Mouse (Mus musculus): ENCODE measurements around the gene Acat3. TPM values are rescaled to one million over a fixed set of nuclear protein-coding genes. Genes with fewer than 3 reads are reported as not detected.
"Not testable (repeated sequence)": the region's sequence is repeated elsewhere in the genome, so short reads cannot be mapped to it uniquely, and the experiment has no call there.

Acat3 gene
- polyA plus RNA-seq, 1 experiment from 2014 or later: 1.3 TPM

DNA sequence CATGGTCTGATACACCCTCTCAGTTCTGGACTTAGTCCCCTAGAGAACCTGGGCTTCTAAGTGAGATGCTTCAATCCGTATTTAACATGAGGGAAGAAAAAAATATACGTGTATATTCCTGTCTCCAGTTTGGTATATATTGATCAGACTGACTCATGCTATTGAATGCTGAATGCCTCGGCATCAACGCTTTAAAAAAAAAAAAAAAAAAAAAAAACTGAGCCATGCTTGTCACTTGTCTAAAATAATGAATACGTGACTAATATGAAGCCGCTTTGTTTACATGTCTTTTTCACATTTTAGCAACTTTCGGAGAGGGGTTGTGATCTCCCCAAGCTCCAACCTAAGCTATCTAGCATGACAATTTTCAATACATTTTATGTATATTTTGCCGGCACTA, 30.0 kb downstream of the Acat3 start:
- Histone ChIP-seq H3K27ac (replicated peaks) (no peak overlapping the region), H3K9me3 (no peaks in the 10 kb centered on the region), H3K27me3 (replicated peaks; ENCODE audit: low read depth, poor library complexity, severe bottlenecking) (no peaks in the 10 kb centered on the region), H3K4me1 (peaks cover 4% of the 10 kb centered on the region), H3K36me3 (replicated peaks) (peaks cover 56% of the 10 kb centered on the region), H3K4me3 (no peak overlapping the region)
- DNase-seq (ENCODE audit: low spot score): no peak
- WGBS: 91% methylated on average over 8 of the region's 8 CpGs

DNA sequence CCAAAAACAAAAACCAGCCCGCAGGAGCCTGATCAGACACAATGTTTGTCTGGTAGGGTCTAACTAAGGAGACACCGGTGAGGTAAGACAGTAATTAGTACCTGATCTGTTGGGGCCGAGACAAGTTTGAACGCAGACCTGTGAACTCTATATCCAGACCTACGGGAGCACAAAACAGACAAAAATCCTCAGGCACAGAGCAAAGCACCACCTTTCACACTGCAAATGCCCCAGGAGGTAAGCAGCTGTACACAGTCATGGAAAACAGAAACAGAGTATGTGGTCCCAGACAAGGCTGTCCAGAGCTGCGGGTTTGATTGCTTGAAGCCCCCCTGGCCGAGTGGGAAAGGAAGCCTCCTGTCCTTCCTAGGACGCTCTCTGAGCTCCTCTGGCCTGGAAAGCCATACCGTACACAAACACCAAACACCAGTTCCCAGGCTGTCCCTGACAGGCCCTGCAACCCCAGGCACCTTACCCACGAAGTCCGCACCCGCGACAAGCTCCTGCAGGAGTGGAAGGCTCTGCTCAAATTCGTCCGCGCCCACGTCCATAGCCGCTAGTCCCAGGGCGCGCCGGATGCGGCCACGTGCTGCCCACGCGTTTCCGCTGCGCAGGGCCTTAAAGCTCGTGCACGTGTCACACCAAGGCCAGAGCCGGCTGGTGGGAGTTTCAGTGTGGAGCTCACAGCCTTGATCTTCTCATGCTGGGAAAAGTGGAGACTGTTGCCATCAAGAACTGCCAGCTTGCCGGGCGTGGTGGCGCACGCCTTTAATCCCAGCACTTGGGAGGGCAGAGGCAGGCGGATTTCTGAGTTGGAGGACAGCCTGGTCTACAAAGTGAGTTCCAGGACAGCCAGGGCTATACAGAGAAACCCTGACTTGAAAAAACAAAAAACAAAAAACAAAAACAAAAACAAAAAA, 30.8 kb downstream of the Acat3 start, which contains the start of gene Pnldc1:
Gene Pnldc1 (minus strand): TSS at position 870 of the 920 bp plus-strand sequence.
- Histone ChIP-seq H3K4me3 (no peak within 1 kb of the TSS), H3K27ac (replicated peaks) (no peak within 1 kb of the TSS), H3K9me3 (no peaks in the 10 kb centered on the region), H3K4me1 (no peaks in the 10 kb centered on the region; the same call in 1 of the 2 replicates), H3K27me3 (replicated peaks; ENCODE audit: low read depth, poor library complexity, severe bottlenecking) (no peaks in the 10 kb centered on the region), H3K36me3 (replicated peaks) (peaks cover 64% of the 10 kb centered on the region)
- DNase-seq (ENCODE audit: low spot score): no peak
- WGBS: 80% methylated on average over 35 of the region's 35 CpGs

DNA sequence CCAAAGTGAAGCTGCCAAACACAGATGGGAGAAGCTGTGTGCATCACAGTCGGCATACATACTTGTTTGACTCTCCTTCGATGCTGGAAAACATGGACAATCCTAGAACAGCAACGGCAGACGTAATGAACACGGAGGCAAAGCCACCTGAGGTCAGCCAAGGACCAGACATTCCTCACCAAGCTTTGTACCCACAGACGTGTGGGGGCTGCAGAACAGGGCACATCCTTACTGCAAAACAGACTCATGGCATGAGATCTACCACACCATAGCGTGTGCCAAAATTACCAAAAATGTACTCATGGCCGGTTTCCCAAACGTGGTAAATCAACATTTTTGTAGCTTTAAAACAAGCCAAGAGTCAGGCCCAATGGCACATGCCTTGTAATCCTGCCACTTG, 34.0 kb downstream of the Acat3 start:
- H3K4me1 ChIP-seq: peaks cover 12% of the 10 kb centered on the region; the same call in 1 of the 2 replicates
- no peaks in the 10 kb centered on the region for H3K9me3 ChIP-seq
- H3K4me3 ChIP-seq: no peak overlapping the region
- 94% methylated on average over 9 of the region's 9 CpGs for WGBS
- no peak for DNase-seq (ENCODE audit: low spot score)
- no peak overlapping the region for H3K27ac ChIP-seq (replicated peaks)
- H3K36me3 ChIP-seq (replicated peaks): peaks cover 55% of the 10 kb centered on the region
- no peaks in the 10 kb centered on the region for H3K27me3 ChIP-seq (replicated peaks; ENCODE audit: low read depth, poor library complexity, severe bottlenecking)

DNA sequence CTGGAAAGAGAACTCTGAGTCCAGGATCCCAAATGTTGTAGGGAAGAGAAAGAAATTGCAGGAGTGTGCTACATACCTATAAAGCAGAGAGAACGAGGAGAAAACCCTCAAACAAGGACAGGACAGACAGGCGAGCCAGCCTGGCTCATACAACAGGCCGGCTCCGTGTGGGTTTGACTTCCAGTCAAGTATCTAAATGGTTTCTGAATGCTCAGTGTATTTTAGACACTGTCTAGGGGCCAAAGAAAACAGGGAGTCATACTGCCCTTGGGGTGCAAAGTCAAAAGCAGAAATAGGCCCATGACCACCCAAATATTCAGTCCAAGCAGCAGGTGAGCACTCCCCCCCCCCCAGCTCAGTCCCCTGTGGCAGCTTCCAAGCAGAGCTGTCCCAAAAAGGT, 34.6 kb downstream of the Acat3 start:
- H3K9me3 ChIP-seq: no peaks in the 10 kb centered on the region
- no peaks in the 10 kb centered on the region for H3K27me3 ChIP-seq (replicated peaks; ENCODE audit: low read depth, poor library complexity, severe bottlenecking)
- no peak overlapping the region for H3K4me3 ChIP-seq
- WGBS: 91% methylated on average over 4 of the region's 4 CpGs
- H3K4me1 ChIP-seq: peaks cover 12% of the 10 kb centered on the region; the same call in 1 of the 2 replicates
- no peak overlapping the region for H3K27ac ChIP-seq (replicated peaks)
- H3K36me3 ChIP-seq (replicated peaks): peaks cover 55% of the 10 kb centered on the region
- no peak for DNase-seq (ENCODE audit: low spot score)

DNA sequence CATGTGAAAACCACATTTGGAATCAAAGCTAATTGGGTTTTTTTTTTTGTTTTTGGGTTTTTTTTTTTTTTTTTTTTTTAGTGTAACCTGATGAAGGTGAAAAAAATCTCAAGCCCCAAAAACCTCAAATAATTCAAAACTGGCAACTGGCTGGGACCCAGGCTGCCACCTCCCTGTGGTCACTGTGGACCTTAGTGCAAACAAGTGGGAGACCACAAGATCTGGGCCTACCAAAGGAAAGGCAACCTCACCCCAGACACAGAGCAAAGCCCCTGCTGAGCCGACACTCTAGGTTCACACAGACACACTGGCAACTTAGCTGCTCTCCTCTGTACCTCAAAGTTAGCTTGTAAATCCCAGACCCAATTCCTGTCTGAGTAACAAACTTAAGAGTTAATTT, 36.1 kb downstream of the Acat3 start:
- H3K9me3 ChIP-seq: no peaks in the 10 kb centered on the region
- peaks cover 12% of the 10 kb centered on the region; the same call in 1 of the 2 replicates for H3K4me1 ChIP-seq
- H3K27ac ChIP-seq (replicated peaks): no peak overlapping the region
- peaks cover 54% of the 10 kb centered on the region for H3K36me3 ChIP-seq (replicated peaks)
- no peaks in the 10 kb centered on the region for H3K27me3 ChIP-seq (replicated peaks; ENCODE audit: low read depth, poor library complexity, severe bottlenecking)
- no peak overlapping the region for H3K4me3 ChIP-seq
- 81% methylated on average over 1 of the region's 1 CpGs for WGBS
- no peak for DNase-seq (ENCODE audit: low spot score)

DNA sequence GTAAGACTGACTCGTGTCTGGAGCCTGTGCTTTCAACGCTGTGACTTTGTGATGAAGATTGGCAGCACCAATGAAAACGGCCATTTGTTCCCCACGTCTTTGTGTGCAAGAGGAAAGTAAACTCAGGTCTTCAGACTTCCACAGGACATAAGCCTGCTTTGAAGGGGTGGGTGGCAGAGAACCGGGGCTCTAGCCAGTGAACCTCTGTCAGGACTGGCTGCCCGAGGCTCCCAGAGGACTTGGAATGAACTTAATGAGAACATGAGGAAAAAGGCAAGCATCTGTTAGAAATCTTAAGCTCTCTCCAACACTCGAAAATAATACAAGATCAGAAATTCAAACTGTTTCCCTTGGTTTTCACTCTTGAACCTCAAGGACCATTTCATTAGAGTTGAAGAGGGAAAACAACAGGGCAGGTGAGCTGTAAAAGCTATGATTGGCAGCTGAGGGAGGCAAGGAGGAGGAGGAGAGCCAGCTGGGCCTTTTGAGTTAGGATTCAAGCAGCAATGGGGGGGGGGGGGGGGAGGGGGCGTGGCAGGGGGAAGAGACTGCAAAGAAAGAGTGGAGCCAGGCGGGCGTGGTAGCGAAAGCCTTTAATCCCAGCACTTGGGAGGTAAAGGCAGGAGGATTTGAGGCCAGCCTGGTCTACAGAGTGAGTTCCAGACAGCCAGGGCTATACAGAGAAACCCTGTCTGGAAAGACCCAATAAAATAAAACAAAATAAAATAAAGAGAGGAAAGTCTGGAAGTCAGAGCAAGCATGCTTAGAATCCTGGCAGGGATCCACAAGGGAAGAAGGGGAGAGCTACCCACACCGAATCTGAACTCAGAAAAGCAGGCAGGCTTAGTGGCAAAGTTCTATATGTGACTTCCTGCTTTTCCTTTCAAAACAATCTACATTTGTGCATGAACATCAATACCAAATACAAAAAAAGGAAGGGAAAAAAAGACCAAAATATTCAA, 36.7 kb downstream of the Acat3 start:
- Histone ChIP-seq H3K27me3 (replicated peaks; ENCODE audit: low read depth, poor library complexity, severe bottlenecking) (no peaks in the 10 kb centered on the region), H3K4me1 (peaks cover 12% of the 10 kb centered on the region; the same call in 1 of the 2 replicates), H3K9me3 (no peaks in the 10 kb centered on the region), H3K36me3 (replicated peaks) (peaks cover 58% of the 10 kb centered on the region), H3K4me3 (no peak overlapping the region), H3K27ac (replicated peaks) (peak overlapping the region; percentile 51; the same call in 1 of the 2 replicates)
- 55% methylated on average over 11 of the region's 12 CpGs for WGBS
- peak; percentile 40 for DNase-seq (ENCODE audit: low spot score)

DNA sequence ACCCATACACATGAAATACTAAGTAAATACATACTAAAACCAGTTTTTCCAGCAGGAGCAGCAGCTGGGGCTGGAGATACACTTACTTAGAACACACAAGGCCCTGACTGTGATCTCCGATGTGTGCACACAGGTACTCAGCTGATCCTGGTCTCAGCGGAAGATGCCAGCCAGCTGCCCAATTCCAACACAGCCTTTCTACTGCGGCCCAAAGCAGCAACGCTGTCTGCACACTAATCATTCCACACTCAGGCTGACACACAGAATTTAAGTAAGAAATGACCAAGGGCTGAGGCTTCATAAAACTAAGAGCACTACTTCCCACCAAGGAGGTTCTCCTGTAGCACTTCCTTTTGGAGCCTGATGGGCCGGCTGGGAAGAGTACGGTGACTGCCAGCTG, 38.1 kb downstream of the Acat3 start:
- WGBS: 96% methylated on average over 6 of the region's 6 CpGs
- H3K36me3 ChIP-seq (replicated peaks): peaks cover 58% of the 10 kb centered on the region
- peaks cover 16% of the 10 kb centered on the region for H3K4me1 ChIP-seq
- H3K9me3 ChIP-seq: no peaks in the 10 kb centered on the region
- H3K27me3 ChIP-seq (replicated peaks; ENCODE audit: low read depth, poor library complexity, severe bottlenecking): no peaks in the 10 kb centered on the region
- DNase-seq (ENCODE audit: low spot score): no peak
- no peak overlapping the region for H3K27ac ChIP-seq (replicated peaks)
- no peak overlapping the region for H3K4me3 ChIP-seq

DNA sequence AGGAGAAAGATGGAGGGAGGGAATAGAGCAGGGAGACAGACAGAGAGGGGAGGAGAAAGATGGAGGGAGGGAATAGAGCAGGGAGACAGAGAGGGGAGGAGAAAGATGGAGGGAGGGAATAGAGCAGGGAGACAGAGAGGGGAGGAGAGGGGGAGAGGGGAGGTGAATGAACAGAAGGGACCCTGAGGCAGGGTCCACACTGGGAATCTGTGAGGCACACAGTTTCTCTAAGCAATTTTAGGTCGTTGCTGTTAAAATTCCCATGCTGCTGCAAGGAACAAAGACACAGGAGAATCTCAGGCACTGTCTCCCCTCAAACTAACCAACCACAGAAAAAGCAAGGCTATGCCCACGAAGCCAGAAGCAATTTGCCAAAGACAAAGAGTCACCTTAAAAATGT, 41.8 kb downstream of the Acat3 start:
- 41% methylated on average over 2 of the region's 2 CpGs for whole genome bisulfite sequencing
- peaks cover 58% of the 10 kb centered on the region for H3K36me3 ChIP-seq (replicated peaks)
- H3K9me3 ChIP-seq; DNase-seq (ENCODE audit: low spot score); H3K27me3 ChIP-seq (replicated peaks; ENCODE audit: low read depth, poor library complexity, severe bottlenecking); H3K4me3 ChIP-seq: not testable (repeated sequence)
- peaks cover 21% of the 10 kb centered on the region for H3K4me1 ChIP-seq
- peak overlapping the region; percentile 79 for H3K27ac ChIP-seq (replicated peaks)

DNA sequence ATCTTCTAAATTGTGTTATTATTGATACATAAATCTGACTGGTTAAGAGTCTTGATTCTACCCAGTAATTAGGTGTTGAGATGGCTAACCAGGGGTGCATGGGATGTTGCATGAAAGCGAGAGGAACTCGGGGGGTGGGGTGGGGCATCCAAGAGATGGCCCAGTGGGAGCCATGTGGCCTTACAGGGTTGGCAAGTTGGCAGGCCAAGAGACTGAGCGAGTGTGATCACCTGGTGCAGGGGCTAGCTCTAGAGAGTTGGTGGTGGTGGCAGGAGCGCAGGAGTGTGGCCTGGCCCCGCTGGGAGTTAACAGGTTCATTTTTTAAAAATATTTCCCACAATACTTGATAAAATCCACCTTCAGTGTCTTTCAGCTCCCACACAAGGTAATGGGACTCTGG, 42.7 kb downstream of the Acat3 start:
- WGBS: 83% methylated on average over 5 of the region's 5 CpGs
- Histone ChIP-seq H3K27ac (replicated peaks) (peak overlapping the region; percentile 79), H3K4me3 (peak overlapping the region; percentile 6; the same call in 1 of the 2 replicates), H3K9me3 (no peaks in the 10 kb centered on the region), H3K4me1 (peaks cover 14% of the 10 kb centered on the region), H3K27me3 (replicated peaks; ENCODE audit: low read depth, poor library complexity, severe bottlenecking) (no peaks in the 10 kb centered on the region), H3K36me3 (replicated peaks) (peaks cover 62% of the 10 kb centered on the region)
- no peak for DNase-seq (ENCODE audit: low spot score)

DNA sequence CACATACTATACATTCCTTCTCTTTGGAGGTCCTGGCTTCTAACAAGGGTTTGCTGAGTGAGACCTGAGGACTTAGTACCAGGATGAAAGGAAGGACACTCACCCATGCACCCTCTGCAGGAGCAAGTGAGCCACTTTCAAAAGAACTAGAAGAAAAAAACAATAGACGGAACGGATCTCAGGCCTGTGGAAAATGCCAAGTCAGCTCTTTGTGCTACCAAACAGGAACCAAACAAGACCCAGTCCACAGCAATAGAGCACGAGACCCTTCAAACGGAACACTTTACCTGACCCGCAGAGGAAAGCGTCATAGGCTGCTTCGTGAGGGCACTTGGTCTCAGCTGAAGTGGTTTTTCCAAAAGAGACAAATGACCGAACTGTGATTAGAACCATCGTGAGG, 48.4 kb downstream of the Acat3 start:
- Histone ChIP-seq H3K4me1 (peaks cover 9% of the 10 kb centered on the region), H3K27ac (replicated peaks) (no peak overlapping the region), H3K9me3 (no peaks in the 10 kb centered on the region), H3K27me3 (replicated peaks; ENCODE audit: low read depth, poor library complexity, severe bottlenecking) (no peaks in the 10 kb centered on the region), H3K36me3 (replicated peaks) (peaks cover 79% of the 10 kb centered on the region), H3K4me3 (no peak overlapping the region)
- DNase-seq (ENCODE audit: low spot score): no peak
- 89% methylated on average over 9 of the region's 9 CpGs for WGBS

DNA sequence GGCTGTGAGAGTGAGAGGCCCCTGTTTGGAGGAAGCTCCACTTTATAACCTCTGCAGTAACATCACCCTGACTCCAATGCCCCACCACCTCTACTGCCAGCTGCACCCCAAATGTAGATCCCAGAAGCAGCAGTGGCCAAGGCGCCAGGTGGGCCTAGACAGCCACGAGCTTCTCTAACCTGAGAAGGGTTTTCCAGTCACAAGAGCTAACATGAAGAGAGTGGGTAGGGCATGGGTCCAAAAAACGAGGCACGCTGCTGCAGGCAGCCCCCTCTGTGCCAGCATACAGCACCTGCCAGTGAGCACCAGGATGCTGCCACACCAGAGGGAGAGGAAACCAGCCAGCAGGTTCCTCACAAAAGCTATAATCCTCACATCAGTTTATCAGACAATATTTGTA, 49.3 kb downstream of the Acat3 start:
- H3K27ac ChIP-seq (replicated peaks): no peak overlapping the region
- no peaks in the 10 kb centered on the region for H3K9me3 ChIP-seq
- no peaks in the 10 kb centered on the region for H3K27me3 ChIP-seq (replicated peaks; ENCODE audit: low read depth, poor library complexity, severe bottlenecking)
- H3K36me3 ChIP-seq (replicated peaks): peaks cover 71% of the 10 kb centered on the region
- no peak overlapping the region for H3K4me3 ChIP-seq
- peaks cover 8% of the 10 kb centered on the region for H3K4me1 ChIP-seq
- 92% methylated on average over 4 of the region's 4 CpGs for WGBS
- DNase-seq (ENCODE audit: low spot score): no peak

DNA sequence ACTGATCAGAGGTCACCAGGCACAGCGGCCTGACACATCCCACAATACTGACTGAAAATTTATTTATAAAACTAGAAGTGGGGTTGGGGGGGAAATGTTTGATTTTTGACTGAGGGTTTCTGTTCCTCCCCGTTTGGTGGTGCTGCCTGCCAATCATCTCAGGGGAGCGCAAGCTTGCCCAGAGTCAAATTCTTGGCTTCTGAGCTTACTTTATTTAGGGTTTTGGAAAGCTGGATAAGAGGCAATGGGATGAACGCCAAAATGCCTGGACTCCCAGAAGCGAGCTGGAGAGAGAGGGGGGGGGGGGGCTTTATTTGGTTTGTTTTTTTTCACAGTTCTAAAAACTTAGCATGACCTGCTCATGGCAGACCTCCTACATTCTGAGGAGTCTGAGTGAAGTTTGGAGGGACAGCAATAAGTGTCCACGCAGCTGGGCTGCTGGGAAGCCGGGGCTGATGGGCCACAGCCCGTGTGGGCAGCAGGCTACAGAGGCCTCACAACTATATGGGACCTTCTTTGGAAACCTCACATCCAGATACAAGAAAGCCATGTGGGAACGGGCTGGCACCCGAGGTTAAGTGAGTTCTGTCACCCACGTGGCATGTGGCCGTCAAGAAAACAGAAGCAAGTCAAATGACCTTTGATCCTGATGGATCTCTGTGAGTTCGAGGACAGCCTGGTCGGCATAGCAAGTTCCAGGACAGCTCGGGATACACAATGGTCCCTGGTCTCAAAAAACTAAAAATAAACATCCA, 53.2 kb downstream of the Acat3 start:
- no peak overlapping the region for H3K27ac ChIP-seq (replicated peaks)
- no peaks in the 10 kb centered on the region for H3K27me3 ChIP-seq (replicated peaks; ENCODE audit: low read depth, poor library complexity, severe bottlenecking)
- H3K36me3 ChIP-seq (replicated peaks): peaks cover 49% of the 10 kb centered on the region
- no peak for DNase-seq (ENCODE audit: low spot score)
- H3K4me3 ChIP-seq: no peak overlapping the region
- H3K4me1 ChIP-seq: no peaks in the 10 kb centered on the region
- 83% methylated on average over 15 of the region's 15 CpGs for WGBS
- no peaks in the 10 kb centered on the region for H3K9me3 ChIP-seq
